Mouse (Mus musculus): ENCODE measurements around the gene Tmem54. TPM values are rescaled to one million over a fixed set of nuclear protein-coding genes. Genes with fewer than 3 reads are reported as not detected.
A peak's percentile ranks its signal among the peaks of the same experiment; 100 is the strongest.

Tmem54 gene
- polyA plus RNA-seq, 1 experiment from 2014 or later = 11.9 TPM

DNA sequence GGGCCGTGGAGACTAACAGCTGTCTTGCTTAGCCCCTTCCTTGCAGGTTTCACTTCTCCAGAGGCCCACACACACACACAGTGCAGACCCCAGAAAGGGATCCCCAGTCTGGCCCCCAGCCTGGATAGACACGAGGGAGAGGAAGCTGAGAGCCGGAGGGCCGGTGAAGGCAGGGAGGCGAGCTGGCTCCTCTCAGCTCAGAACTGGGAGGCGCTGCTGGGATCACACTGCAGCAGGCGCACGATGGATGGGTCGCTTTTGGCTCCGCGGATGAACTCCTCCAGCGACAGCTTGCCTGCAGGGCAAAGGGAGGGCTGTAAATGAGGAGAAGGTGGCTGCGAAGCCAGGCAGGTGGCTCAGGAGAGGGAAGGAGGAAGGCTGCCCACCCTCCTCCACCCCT is 6.9 kb downstream of the Tmem54 start:
- Histone ChIP-seq H3K4me1 (ENCODE audit: insufficient read depth) (peaks cover 4% of the 10 kb centered on the region; the same call in 1 of the 2 replicates), H3K36me3 (ENCODE audit: insufficient read depth) (no peaks in the 10 kb centered on the region), H3K4me2 (peak overlapping the region; percentile 50), H3K4me3 (ENCODE audit: low read depth, low read length) (no peak overlapping the region), H3K27me3 (ENCODE audit: insufficient read depth, low read length) (no peaks in the 10 kb centered on the region), H3K27ac (ENCODE audit: low read depth) (no peak overlapping the region; the same call in 1 of the 2 replicates), H3K9me3 (ENCODE audit: low read depth, low read length) (no peaks in the 10 kb centered on the region), H3K9ac (no peak overlapping the region)
- DNase-seq = peak; percentile 68
- 19% methylated on average over 13 of the region's 13 CpGs for WGBS
- no peak for TF ChIP-seq CTCF (IDR thresholded peaks at IDR 0.05; ENCODE audit: low read depth)
- ATAC-seq (ENCODE audit: insufficient read depth) = peak; percentile 57; the same call in 1 of the 2 replicates

- no peak overlapping the region for H3K4me2 ChIP-seq
- H3K9ac ChIP-seq = no peak overlapping the region
- no peak overlapping the region for H3K27ac ChIP-seq (ENCODE audit: low read depth)
- 32% methylated on average over 28 of the region's 28 CpGs for WGBS
- peak; percentile 100 for TF ChIP-seq CTCF (IDR thresholded peaks at IDR 0.05; ENCODE audit: low read depth)
- H3K9me3 ChIP-seq (ENCODE audit: low read depth, low read length) = no peaks in the 10 kb centered on the region
- H3K4me1 ChIP-seq (ENCODE audit: insufficient read depth) = peaks cover 4% of the 10 kb centered on the region; the same call in 1 of the 2 replicates
- no peak overlapping the region for H3K4me3 ChIP-seq (ENCODE audit: low read depth, low read length)
- DNase-seq (peak; percentile 86), ATAC-seq (ENCODE audit: insufficient read depth) (peak; percentile 71)
- H3K36me3 ChIP-seq (ENCODE audit: insufficient read depth) = no peaks in the 10 kb centered on the region
- H3K27me3 ChIP-seq (ENCODE audit: insufficient read depth, low read length) = no peaks in the 10 kb centered on the region
These were observed 8.0 kb downstream of the Tmem54 start for GRCm38 (mm10) chr4:129113083-129113988.

- WGBS = 93% methylated on average over 8 of the region's 8 CpGs
- no peak overlapping the region for H3K27ac ChIP-seq (ENCODE audit: low read depth)
- no peaks in the 10 kb centered on the region for H3K9me3 ChIP-seq (ENCODE audit: low read depth, low read length)
- TF ChIP-seq CTCF (IDR thresholded peaks at IDR 0.05; ENCODE audit: low read depth) = no peak
- peaks cover 4% of the 10 kb centered on the region; the same call in 1 of the 2 replicates for H3K4me1 ChIP-seq (ENCODE audit: insufficient read depth)
- H3K9ac ChIP-seq = no peak overlapping the region
- no peak overlapping the region for H3K4me2 ChIP-seq
- no peak for ATAC-seq (ENCODE audit: insufficient read depth)
- H3K27me3 ChIP-seq (ENCODE audit: insufficient read depth, low read length) = peaks cover 26% of the 10 kb centered on the region
- H3K4me3 ChIP-seq (ENCODE audit: low read depth, low read length) = no peak overlapping the region
- H3K36me3 ChIP-seq (ENCODE audit: insufficient read depth) = no peaks in the 10 kb centered on the region
- no peak for DNase-seq
These were observed 11.4 kb downstream of the Tmem54 start for GRCm38 (mm10) chr4:129116703-129117102.

GRCm38 (mm10) chr4:129117720-129118510 is 12.6 kb downstream of the Tmem54 start:
- Histone ChIP-seq H3K4me1 (ENCODE audit: insufficient read depth) (peaks cover under 1% of the 10 kb centered on the region; the same call in 1 of the 2 replicates), H3K27ac (ENCODE audit: low read depth) (no peak overlapping the region), H3K4me2 (no peak overlapping the region), H3K9me3 (ENCODE audit: low read depth, low read length) (no peaks in the 10 kb centered on the region), H3K27me3 (ENCODE audit: insufficient read depth, low read length) (peaks cover 34% of the 10 kb centered on the region), H3K9ac (no peak overlapping the region), H3K36me3 (ENCODE audit: insufficient read depth) (no peaks in the 10 kb centered on the region), H3K4me3 (ENCODE audit: low read depth, low read length) (no peak overlapping the region)
- 84% methylated on average over 14 of the region's 14 CpGs for WGBS
- DNase-seq (no peak), ATAC-seq (ENCODE audit: insufficient read depth) (no peak)
- TF ChIP-seq CTCF (IDR thresholded peaks at IDR 0.05; ENCODE audit: low read depth) = no peak

DNA sequence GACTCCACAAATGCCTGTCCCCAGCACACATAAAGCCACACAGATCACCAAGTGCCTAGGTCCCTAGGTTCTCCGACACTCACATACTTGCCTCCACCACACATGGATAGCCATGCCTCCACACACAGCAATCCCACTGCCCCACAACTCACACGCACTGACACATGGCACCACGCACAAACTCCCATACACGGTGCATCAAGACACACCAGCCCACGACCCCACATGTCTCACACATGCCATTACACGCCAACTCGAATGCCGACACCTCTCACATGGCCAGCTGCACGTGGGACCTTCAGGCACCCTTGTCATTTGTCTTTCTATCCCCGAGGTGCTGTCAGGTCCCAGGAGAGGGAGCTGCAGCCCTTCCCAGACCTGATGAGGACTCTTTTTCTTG is 14.4 kb downstream of the Tmem54 start:
- 61% methylated on average over 10 of the region's 10 CpGs for WGBS
- H3K27me3 ChIP-seq (ENCODE audit: insufficient read depth, low read length) = peaks cover 38% of the 10 kb centered on the region

GRCm38 (mm10) chr4:129120520-129121445 is 15.4 kb downstream of the Tmem54 start:
- ATAC-seq (ENCODE audit: insufficient read depth) = peak; percentile 35
- 1% methylated on average over 59 of the region's 59 CpGs for WGBS
- peak; percentile 59 for TF ChIP-seq CTCF (IDR thresholded peaks at IDR 0.05; ENCODE audit: low read depth)

More for the DNA sequence above, 14.4 kb downstream of the Tmem54 start:
- Histone ChIP-seq H3K27ac (ENCODE audit: low read depth) (no peak overlapping the region), H3K4me2 (no peak overlapping the region), H3K9me3 (ENCODE audit: low read depth, low read length) (no peaks in the 10 kb centered on the region), H3K4me1 (ENCODE audit: insufficient read depth) (no peaks in the 10 kb centered on the region; the same call in 1 of the 2 replicates), H3K4me3 (ENCODE audit: low read depth, low read length) (no peak overlapping the region), H3K36me3 (ENCODE audit: insufficient read depth) (no peaks in the 10 kb centered on the region), H3K9ac (no peak overlapping the region)
- TF ChIP-seq CTCF (IDR thresholded peaks at IDR 0.05; ENCODE audit: low read depth) = no peak
- DNase-seq = no peak
- ATAC-seq (ENCODE audit: insufficient read depth) = no peak

More at GRCm38 (mm10) chr4:129120520-129121445, 15.4 kb downstream of the Tmem54 start:
- Histone ChIP-seq H3K27me3 (ENCODE audit: insufficient read depth, low read length) (peaks cover 46% of the 10 kb centered on the region), H3K36me3 (ENCODE audit: insufficient read depth) (no peaks in the 10 kb centered on the region), H3K4me1 (ENCODE audit: insufficient read depth) (peaks cover 2% of the 10 kb centered on the region; the same call in 1 of the 2 replicates), H3K27ac (ENCODE audit: low read depth) (no peak overlapping the region), H3K4me3 (ENCODE audit: low read depth, low read length) (peak overlapping the region; percentile 38), H3K9me3 (ENCODE audit: low read depth, low read length) (no peaks in the 10 kb centered on the region), H3K4me2 (peak overlapping the region; percentile 88), H3K9ac (no peak overlapping the region)
- peak; percentile 91 for DNase-seq
